In the genomic region with DNA sequence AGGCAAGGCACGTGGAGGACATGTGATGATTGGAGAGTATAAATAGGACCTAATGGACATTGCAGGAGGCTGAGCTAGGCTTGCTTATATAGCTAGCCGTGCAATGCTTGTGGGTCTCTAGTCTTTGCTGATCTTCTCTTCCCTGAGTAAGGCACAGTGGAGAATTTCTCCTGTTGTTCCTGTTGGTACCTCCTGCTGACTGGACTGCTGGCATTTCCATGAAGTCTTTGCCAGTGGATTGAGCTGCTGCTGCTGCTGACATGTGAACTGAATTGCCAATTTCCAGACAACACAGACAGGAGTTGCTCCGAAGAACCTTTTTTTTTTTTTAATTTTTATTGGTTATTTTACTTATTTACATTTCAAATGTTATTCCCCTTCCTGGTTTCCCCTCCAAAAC, we compare ENCODE assay signal across 33 mouse cellular contexts. TPM values are rescaled to one million over a fixed set of nuclear protein-coding genes. Genes with fewer than 3 reads are reported as not detected.
"Had no signal": no experiment of that assay in that cellular context is flagged by ENCODE, and none has a peak within 500 bp of the region (broad histone marks: within the 10 kb centered on the region; RNA-seq: fewer than 3 reads in every experiment).

No protein-coding gene starts in this region.

- H3K27ac ChIP-seq: heart, embryonic 15.5 days; hindbrain, embryonic 10.5 days; hindbrain, embryonic 12.5 days; hindbrain, embryonic 13.5 days; hindbrain, embryonic 14.5 days; hindbrain, embryonic 15.5 days; hindbrain, postnatal 0 days; intestine, embryonic 15.5 days; kidney, embryonic 15.5 days; kidney, postnatal 0 days; layer of hippocampus, adult 2 months; left cerebral cortex, adult 2 months had no signal

- H3K4me3 ChIP-seq: heart, embryonic 15.5 days; hindbrain, embryonic 10.5 days; hindbrain, embryonic 12.5 days; hindbrain, embryonic 13.5 days; hindbrain, embryonic 15.5 days; intestine, embryonic 15.5 days; kidney, embryonic 15.5 days; layer of hippocampus, adult 2 months; left cerebral cortex, adult 2 months had no signal

- H3K4me1 ChIP-seq: heart, embryonic 15.5 days; hindbrain, embryonic 10.5 days; hindbrain, embryonic 12.5 days; hindbrain, embryonic 15.5 days; intestine, embryonic 15.5 days; kidney, embryonic 15.5 days had no signal

- DNase-seq: heart, postnatal 10 days; heart, postnatal 14 days; heart, postnatal 36 days; heart, postnatal 4 days; kidney, adult 11 months; kidney, adult 18-20 months; kidney, adult 2 months; kidney, adult 8-10 months; kidney, adult 9 months; kidney, postnatal 10 days; kidney, postnatal 14 days; kidney, postnatal 25 days; kidney, postnatal 36 days; kidney, postnatal 4 days; layer of hippocampus, adult 9-11 months; layer of hippocampus, postnatal 36 days had no signal

- H3K27me3 ChIP-seq: heart, embryonic 15.5 days; hindbrain, embryonic 12.5 days; hindbrain, embryonic 13.5 days; hindbrain, embryonic 15.5 days; intestine, embryonic 15.5 days; kidney, embryonic 15.5 days had no signal

RNA-seq across cellular contexts. Expression of gene Gpr158, which starts 41.5 kb away (rescaled TPM):
- polyA plus RNA-seq: heart, embryonic 15.5 days; inflammation-experienced regulatory T-cells, adult 6 months; intestine, embryonic 16.5 days; kidney, embryonic 14.5 days; kidney, embryonic 16.5 days; kidney, postnatal 0 days; large intestine, adult 2 months had no signal
